Mouse (Mus musculus) left cerebral cortex, adult 6 months (tissue): ENCODE data around the gene Araf. TPM values are rescaled to one million over a fixed set of nuclear protein-coding genes. Genes with fewer than 3 reads are reported as not detected.

Experiments
- long read RNA-seq, 2 experiments: library from polyadenylated mRNA; unstranded; transcript quantifications; one replicate each; pipeline ENCODE4 v2.0.0; 2019 to 2020
- polyA plus RNA-seq: library from polyadenylated mRNA; unstranded; fragments of <200 nt; fragmentation: Nextera tagmentation; gene quantifications from 2 replicates; pipeline ENCODE4 v1.2.3, GENCODE M21; 2021

Araf gene
- 153 and 212 TPM in 2 replicates for polyA plus RNA-seq
- long read RNA-seq, experiment 1, transcript Araf-202 (6 exons, 1,520 nt) = major isoform, 531 of 944 reads
- long read RNA-seq, experiment 1, transcript Araf-201 (16 exons, 2,358 nt) = minor isoform, 9 of 944 reads
- long read RNA-seq, experiment 1, transcript Araf-203 (5 exons, 2,854 nt) = minor isoform, 25 of 944 reads
- long read RNA-seq, experiment 1, partial matches to known transcripts = 305 of 944 reads
- long read RNA-seq, experiment 1, other reads (novel, unspliced or antisense) = 70 of 944 reads
- long read RNA-seq, experiment 2, transcript Araf-203 (5 exons, 2,854 nt) = minor isoform, 8 of 254 reads
- long read RNA-seq, experiment 2, transcript Araf-202 (6 exons, 1,520 nt) = major isoform, 129 of 254 reads
- long read RNA-seq, experiment 2, partial matches to known transcripts = 73 of 254 reads
- long read RNA-seq, experiment 2, other reads (novel, unspliced or antisense) = 39 of 254 reads

GRCm38 (mm10) chrX:20797681-20798080 is at the start of gene Araf:
Araf (plus strand) TSS chrX:20797814.

GRCm38 (mm10) chrX:20869962-20870513 is 72.4 kb downstream of the Araf start, which contains the start of gene Timp1:
Timp1 (plus strand) TSS chrX:20870166.

Other genes with a start within 250 kb of the Araf start
- 0.15 and 0.16 TPM in 2 replicates for gene Rgn, start 248.0 kb upstream of the Araf start, polyA plus RNA-seq
- gene Rbm10, start 180.3 kb upstream of the Araf start, polyA plus RNA-seq = 20.2 and 23.0 TPM in 2 replicates
- gene Ndufb11, start 180.2 kb upstream of the Araf start, polyA plus RNA-seq = 405 and 414 TPM in 2 replicates
- gene Uba1, start 139.5 kb upstream of the Araf start, polyA plus RNA-seq = 108 and 116 TPM in 2 replicates
- gene Cdk16, start 109.9 kb upstream of the Araf start, polyA plus RNA-seq = 83.5 and 248 TPM in 2 replicates
- gene Usp11, start 93.9 kb upstream of the Araf start, polyA plus RNA-seq = 25.3 and 35.6 TPM in 2 replicates
- gene Timp1, start 72.4 kb downstream of the Araf start, polyA plus RNA-seq = 0.74 and 0.92 TPM in 2 replicates
- gene Syn1, start 123.2 kb downstream of the Araf start, polyA plus RNA-seq = 79.1 and 178 TPM in 2 replicates
- 1.1 and 1.2 TPM in 2 replicates for gene Cfp, start 133.7 kb downstream of the Araf start, polyA plus RNA-seq
- 25.7 and 39.8 TPM in 2 replicates for gene Elk1, start 152.8 kb downstream of the Araf start, polyA plus RNA-seq
- 18.1 and 23.1 TPM in 2 replicates for gene Uxt, start 164.2 kb downstream of the Araf start, polyA plus RNA-seq